Mouse (Mus musculus) thymus, adult 2 months (tissue): ENCODE measurements at regions not wholly inside any gene's neighbourhood (a gene's known extent, or its start where the extent isn't known, plus 50 kb on each side); places are given as distances from the start of the nearest gene placed in this dataset.

ENCODE experiments used
- CTCF ChIP-seq: fragments of 200-500 bp; IDR thresholded peaks from 2 replicates; pipeline ENCODE4 v1.5.1; 2012; ENCODE audit warnings: mild to moderate bottlenecking, control low read depth, low read length, moderate library complexity, borderline replicate concordance; ENCODE audit not compliant: control insufficient read depth, poor library complexity, insufficient read depth; ENCODE audit errors: extremely low read depth
- POLR2A ChIP-seq: fragments of 200-500 bp; IDR thresholded peaks from 2 replicates; pipeline ENCODE4 v1.6.1; 2012; ENCODE audit warnings: mild to moderate bottlenecking, low read length, control low read depth, moderate library complexity; ENCODE audit not compliant: control insufficient read depth, poor library complexity, insufficient read depth; ENCODE audit errors: extremely low read depth

GRCm38 (mm10) chr9:61844141-61844540, 70.2 kb downstream of the Rplp1 start:
- TF ChIP-seq CTCF, result no peak
- TF ChIP-seq POLR2A, result no peak
